Mouse (Mus musculus) MEL (cell line): ENCODE results near the gene Hist2h4.
"Not testable (repeated sequence)": the region's sequence is repeated elsewhere in the genome, so short reads cannot be mapped to it uniquely, and the experiment has no call there.

Experiments used
- CHD2 ChIP-seq: IDR thresholded peaks from 2 replicates; pipeline ENCODE4 v1.6.1; 2011; ENCODE audit warnings: low read length, improper control_type of control experiment
- CTCF ChIP-seq, 3 experiments: IDR thresholded peaks in 2 of 3; conservative IDR thresholded peaks in 1 of 3; 2 replicates each; pipeline ENCODE4 v1.5.1; 2011 to 2012; ENCODE audit warnings: low read length in 3 of 3, low read depth in 2 of 3, mild to moderate bottlenecking in 2 of 3, improper control_type of control experiment in 1 of 3, inconsistent platforms in 1 of 3, mixed read lengths in 1 of 3, moderate library complexity in 1 of 3; ENCODE audit not compliant: control insufficient read depth in 1 of 3, insufficient read depth in 1 of 3, poor library complexity in 1 of 3, severe bottlenecking in 1 of 3
- MAFK ChIP-seq: IDR thresholded peaks from 2 replicates; pipeline ENCODE4 v1.6.1; 2011; ENCODE audit warnings: low read depth, mild to moderate bottlenecking, low read length, improper control_type of control experiment, borderline replicate concordance
- MAZ ChIP-seq: IDR thresholded peaks from 2 replicates; pipeline ENCODE4 v1.6.1; 2012; ENCODE audit warnings: low read depth, mild to moderate bottlenecking, inconsistent platforms, low read length, improper control_type of control experiment
- POLR2A ChIP-seq, 2 experiments: IDR thresholded peaks; 2 replicates each; pipeline ENCODE4 v1.6.1; 2011 to 2012; ENCODE audit warnings: low read length in 2 of 2, mild to moderate bottlenecking in 2 of 2, control low read depth in 1 of 2, improper control_type of control experiment in 1 of 2, low read depth in 1 of 2, moderate library complexity in 1 of 2; ENCODE audit not compliant: control insufficient read depth in 1 of 2, insufficient read depth in 1 of 2, poor library complexity in 1 of 2
- SMC3 ChIP-seq: IDR thresholded peaks from 2 replicates; pipeline ENCODE4 v1.6.1; 2011; ENCODE audit warnings: low read depth, low read length, improper control_type of control experiment
- USF2 ChIP-seq, 2 experiments: IDR thresholded peaks; 2 replicates each; pipeline ENCODE4 v1.6.1; 2011 to 2012; ENCODE audit warnings: improper control_type of control experiment in 2 of 2, low read length in 2 of 2, borderline replicate concordance in 1 of 2, inconsistent platforms in 1 of 2, low read depth in 1 of 2, mild to moderate bottlenecking in 1 of 2; ENCODE audit not compliant: insufficient read depth in 1 of 2
- ZKSCAN1 ChIP-seq: IDR thresholded peaks from 2 replicates; pipeline ENCODE4 v1.6.1; 2012; ENCODE audit warnings: low read depth, mild to moderate bottlenecking, inconsistent platforms, low read length, improper control_type of control experiment, moderate library complexity
- ZMIZ1 ChIP-seq: IDR thresholded peaks from 2 replicates; pipeline ENCODE4 v1.6.1; 2012; ENCODE audit warnings: low read depth, mild to moderate bottlenecking, inconsistent platforms, low read length, improper control_type of control experiment, moderate library complexity
- ZNF384 ChIP-seq: IDR thresholded peaks from 2 replicates; pipeline ENCODE4 v1.6.1; 2012; ENCODE audit warnings: low read depth, mild to moderate bottlenecking, inconsistent platforms, low read length, improper control_type of control experiment

DNA sequence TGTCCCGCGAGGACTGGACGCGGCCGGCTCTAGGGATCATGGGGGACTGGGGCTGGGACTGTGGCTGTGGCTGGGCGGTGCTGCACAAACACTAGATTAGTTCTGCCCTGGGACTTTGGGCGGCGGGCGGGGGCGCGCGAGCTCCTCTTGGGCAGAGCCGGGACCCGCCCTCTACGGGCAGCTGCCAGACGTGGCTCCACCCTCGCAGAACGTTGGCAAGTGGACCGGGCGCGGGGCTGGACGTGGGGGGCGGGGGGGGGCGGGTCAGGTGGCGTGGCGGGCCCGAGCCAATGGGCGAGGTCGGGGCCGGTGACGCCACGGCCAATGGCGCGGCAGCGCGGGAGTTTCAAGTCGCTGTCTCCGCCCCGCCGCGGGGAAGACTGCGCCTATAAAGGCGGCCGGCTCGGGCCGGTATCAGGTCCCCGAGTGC lies 16.7 kb downstream of the Hist2h4 start, which contains the start of gene Hist2h3c1:
- TF ChIP-seq USF2 (IDR thresholded peaks at IDR 0.05; ENCODE audit: borderline replicate concordance in 1 of 2, insufficient read depth in 1 of 2, low read depth in 1 of 2, low read length in 2 of 2); CHD2; CTCF (IDR thresholded peaks at IDR 0.05 in 2 of 3, conservative IDR thresholded peaks at IDR 0.05 in 1 of 3; ENCODE audit: control insufficient read depth in 1 of 3, insufficient read depth in 1 of 3, low read depth in 2 of 3, low read length in 3 of 3, poor library complexity in 1 of 3, severe bottlenecking in 1 of 3); MAZ; POLR2A (IDR thresholded peaks at IDR 0.05; ENCODE audit: control insufficient read depth in 1 of 2, insufficient read depth in 1 of 2, low read depth in 1 of 2, low read length in 2 of 2, poor library complexity in 1 of 2); SMC3; ZKSCAN1; MAFK; ZNF384; ZMIZ1: not testable (repeated sequence)
